Mouse (Mus musculus): Measurements from ENCODE around the gene Fam50a.

Gene Fam50a

DNA sequence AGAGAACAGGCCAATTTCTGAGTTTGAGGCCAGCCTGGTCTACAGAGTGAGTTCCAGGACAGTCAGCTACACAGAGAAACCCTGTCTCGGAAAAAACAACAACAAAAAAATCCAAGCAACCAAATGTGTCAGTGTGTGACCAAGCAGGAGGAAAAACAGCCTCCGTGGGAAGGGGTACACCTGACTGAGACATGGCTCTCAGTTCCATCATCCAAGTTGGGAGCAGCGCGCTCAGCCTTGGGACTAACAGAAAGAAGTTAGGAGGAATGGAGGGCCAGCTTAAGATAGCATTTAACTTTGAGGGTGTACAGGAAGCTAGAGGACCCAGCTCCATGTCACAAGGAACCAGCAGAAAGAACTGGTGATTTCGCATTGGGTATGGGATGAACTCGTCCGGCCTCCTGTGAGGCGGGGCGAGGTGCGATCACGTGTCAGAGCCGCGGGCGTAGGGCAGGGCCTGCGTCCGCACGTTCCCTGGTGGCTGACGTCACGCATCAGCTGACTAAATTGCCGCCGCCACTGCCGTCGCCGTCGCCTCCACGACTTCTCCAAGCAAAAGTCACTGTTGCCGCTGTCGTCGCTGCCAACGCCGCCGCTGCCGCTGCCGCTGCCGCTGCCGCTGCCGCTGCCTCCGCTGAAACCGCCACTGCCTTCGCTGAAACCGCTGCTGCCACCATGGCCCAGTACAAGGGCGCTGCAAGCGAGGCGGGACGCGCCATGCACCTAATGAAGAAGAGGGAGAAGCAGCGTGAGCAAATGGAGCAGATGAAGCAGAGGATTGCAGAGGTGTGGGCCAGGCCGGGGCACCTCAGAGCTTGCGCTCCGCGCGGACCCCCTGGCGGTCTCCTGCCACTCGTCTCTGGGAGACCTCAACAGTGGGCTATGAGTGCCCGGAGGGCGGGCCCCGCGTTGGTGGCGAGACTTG is at the start of gene Fam50a:
TSS of gene Fam50a (plus strand) at position 494 of the 925 bp plus-strand sequence.
- peak; percentile 78 for DNase-seq (ENCODE audit: low spot score)

DNA sequence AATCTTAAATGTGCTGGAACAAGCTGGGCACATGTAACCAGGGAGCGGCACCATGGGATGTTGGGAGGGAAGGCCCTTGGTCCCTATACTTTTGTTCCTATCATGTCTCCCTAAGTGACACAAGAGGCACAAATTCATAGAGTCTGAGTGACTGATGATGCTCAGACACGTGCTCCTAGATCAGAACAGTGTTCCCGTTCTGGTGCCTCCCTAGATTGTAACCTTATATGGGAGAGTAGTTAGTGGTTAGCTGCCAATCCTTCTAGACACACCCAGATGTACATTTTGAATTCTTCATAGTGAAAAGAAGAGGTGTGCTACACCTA is 43.1 kb upstream of the Fam50a start:
- no peak for DNase-seq (ENCODE audit: low spot score)

DNA sequence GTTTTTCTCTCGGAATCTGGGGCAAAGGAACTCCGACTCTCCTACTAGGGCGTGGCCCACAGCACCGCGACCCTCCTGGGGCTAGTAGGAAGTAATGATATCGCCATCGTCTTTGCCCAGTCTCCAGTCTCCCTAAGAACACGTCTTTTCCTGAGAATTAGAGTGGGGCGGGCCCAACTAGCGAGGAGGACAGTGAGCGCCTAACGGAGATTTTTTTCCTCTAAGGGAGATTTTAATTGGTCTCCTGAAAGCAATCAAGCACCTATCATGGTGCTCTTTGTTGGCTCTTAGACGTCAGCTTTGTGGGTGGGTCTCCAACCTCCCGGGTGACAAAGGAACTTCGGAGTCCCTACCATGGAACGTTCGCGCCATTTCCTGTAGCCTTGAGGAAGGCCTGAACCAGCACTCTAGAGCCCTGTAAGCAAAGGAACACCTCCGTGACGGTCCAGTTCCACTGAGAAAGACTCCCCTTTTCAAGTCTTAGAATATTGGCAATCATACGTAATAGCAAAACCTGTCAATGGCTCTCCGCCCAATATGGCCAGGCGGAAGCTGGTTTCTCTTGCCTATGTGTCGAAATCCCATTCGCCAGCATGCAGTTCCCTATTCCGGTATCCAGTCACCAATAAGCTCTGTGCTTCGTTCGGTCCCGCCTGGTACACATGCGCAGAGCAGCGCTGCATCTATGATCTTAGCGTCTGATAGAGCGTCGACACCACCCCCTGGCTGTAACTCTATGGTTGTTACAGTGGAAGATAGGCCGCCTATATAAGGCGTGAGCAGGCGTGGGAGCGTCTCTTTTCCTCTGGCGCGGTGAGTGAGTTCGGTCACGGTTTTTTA is 42.6 kb upstream of the Fam50a start, which contains the start of gene Rpl10:
TSS of gene Rpl10 (plus strand) at position 751 of the 840 bp plus-strand sequence.
- peak; percentile 90 for DNase-seq (ENCODE audit: low spot score)

DNA sequence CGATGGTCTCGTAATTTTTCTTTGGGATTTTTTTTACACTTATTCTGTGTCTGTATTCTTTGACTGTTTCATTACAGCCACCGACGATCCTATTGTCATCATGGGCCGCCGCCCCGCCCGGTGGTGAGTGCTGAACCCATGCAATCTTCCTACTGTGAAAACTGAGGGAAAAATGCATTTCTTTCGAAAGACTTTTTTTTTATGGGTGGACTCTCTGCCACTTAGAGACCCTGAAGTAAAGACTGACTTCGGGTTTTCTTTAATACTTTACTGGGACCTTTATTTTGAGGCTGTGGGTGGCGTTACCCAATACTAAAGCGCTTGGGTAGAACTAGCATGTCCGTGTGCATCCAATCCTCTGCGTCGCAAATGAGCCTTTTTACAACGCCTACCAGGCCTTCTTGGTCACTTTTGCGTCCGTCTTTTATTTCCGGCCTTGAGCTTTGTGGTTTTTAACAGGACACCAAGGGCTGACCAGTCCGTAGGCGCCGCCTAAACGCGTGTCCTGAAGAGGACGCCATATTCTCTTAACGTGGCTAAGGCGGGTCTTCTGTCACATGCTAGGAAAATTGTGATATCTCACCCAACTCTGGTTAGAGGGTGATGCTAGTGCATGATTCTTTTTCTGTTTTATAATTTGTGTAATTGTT is 41.8 kb upstream of the Fam50a start:
- DNase-seq (ENCODE audit: low spot score) = no peak

DNA sequence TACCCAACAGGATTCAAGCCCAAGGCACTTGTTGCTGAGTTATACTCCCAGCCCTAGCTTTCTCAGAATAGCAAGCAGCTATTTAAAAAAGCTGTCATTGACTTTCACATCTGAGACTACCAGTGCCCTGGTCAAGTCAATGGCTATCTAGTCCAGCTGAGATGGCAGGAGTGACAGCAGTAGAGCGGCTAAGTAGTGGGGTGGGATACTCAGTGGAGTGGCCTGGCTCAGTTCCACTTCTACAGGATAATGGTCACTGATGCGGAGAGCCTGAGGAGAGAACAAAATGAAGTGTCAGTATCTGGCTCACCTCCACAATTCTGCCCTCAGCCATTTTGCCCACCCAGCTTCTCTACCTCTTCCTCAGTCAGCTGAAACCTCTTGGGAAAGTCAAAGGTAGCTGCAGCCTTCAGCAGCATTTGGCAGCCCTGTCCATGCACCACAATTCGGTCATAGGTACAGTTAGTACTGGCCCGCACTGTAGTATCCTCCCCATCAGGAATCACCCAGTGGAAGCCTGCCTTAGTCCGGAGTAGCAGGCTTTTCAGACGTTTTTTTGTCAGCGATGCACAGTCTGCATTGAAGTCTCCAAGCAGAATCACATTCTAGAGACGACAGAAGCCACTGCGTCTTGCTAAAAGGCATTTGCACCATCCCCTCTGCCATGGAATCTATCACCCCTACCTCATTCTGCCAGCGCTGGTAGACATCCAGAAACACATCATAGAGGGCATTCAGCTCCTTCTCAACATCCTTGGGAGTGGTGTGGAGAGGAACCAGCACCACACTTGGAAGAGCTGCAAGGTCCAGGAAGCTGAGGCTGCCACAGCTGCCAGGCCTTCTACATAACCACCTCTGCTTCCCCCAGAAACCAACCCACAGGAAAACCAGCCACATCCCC is 39.2 kb upstream of the Fam50a start:
- no peak for DNase-seq (ENCODE audit: low spot score)

DNA sequence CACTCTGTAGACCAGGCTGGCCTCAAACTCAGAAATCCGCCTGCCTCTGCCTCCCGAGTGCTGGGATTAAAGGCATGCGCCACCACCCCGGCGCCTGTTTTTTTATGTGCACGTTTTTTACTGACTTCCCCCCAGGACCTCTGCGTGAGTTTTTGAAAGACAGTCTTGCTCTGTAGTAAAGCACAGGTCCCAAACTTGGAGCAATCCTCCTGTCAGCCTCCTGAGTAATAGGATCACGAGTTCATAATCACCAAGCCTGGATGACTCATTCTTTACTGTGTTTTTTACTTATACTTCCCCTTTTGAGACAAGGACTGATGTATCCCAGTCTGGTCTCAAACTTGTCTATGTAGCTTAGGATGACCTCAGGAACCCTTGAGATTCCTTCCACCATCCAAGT is 34.9 kb upstream of the Fam50a start:
- no peak for DNase-seq (ENCODE audit: low spot score)

DNA sequence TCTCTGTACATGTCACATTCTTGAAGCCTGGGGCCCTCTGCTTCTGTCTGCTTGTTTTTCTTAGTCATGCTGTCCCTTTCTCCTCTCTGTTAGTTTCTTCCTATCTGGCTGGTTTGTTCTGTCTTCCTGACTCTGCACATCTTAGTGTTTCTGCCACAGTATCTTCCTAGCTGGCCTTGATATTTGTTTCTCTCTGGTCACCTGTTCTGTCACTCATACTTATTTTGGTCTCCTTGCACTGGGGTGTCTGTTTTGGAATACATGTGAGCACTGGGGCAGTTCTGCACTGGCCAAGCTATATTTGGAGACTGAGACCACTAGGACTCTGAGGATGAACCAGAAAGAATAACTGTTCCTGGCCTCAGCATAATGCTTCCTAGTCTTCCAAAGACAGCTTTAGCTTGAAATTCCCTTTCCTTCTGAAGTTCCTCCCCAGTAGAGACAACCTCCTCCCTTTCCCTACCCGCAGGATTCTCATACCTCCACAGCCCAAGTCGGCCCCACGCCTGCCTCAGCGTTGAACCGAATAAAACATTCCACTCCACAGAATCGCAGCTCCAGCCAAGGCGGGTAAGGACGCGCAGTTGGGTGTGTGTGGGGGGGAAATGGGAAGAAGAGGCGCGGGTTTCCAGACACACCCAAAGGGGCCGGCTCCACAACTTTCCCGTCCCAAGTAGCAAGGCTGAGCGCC is 31.6 kb upstream of the Fam50a start:
- no peak for DNase-seq (ENCODE audit: low spot score)

DNA sequence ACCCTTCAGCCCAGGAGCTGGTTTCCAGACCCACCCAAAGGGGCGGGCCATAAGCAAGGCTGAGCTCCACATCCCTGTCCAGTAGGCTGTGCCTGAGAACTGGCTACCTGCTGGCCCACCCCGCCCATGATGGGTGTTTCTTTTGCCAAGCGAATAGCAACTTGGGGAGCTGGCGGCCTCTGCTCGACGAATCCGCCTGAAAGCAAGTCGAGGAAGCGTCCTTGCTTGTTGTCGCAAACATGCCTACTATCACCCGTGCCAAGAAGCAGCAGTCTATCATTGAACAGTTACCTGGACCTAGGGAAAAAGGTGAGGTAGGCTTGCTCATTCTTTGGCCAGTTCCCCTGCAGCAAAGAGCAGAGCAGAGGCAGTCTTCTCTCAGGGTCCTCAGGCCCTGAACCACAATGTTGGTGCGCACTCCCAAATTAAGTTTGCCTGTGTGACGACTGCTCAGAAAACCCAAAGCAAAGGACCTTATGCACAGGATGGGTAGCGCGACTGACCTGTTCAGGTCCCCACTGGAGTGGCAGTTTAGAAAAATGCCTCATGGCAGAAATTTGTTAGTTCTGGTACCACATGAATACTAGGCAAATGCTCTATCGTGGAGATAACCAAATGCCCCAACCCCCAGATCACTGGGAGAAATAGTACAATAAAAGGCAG is 31.0 kb upstream of the Fam50a start, which contains the start of the genes Taz and Dnase1l1:
TSS of gene Taz (plus strand) at position 181 of the 663 bp plus-strand sequence.
TSS of gene Dnase1l1 (minus strand) at position 606 of the 663 bp plus-strand sequence.
- DNase-seq (ENCODE audit: low spot score) = peak; percentile 80

DNA sequence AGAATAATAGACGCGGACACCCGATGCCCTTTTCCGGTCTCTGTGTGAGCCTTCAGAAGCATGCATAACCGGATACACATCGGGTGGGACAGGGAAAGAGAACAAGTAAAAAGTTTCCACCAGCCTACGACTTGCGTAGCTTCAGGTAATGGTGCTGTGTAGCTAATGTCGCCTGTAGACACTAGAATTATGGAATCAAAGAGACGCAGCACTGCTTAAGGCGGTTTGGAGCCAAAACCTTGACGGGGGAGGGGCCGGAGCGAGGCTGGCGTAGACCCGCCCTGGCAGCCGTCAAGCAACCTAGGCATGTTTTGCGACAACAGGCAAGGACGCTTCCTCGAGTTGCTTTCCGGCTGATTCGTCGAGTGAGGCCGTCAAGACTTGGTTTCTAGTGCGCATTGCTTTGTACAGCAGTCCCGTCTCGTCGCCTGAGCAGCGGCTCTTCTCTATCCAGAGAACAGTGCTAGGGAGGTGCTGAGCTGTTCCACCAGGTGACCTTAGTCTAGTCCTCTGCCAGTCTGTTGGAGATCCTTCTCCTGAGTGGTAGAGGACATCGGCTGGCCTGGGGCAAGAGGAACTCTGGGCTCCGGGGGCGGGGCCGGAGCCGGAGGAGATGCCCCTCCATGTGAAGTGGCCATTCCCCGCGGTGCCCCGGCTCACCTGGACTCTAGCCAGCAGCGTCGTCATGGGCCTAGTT is 30.3 kb upstream of the Fam50a start:
- peak; percentile 77 for DNase-seq (ENCODE audit: low spot score)

DNA sequence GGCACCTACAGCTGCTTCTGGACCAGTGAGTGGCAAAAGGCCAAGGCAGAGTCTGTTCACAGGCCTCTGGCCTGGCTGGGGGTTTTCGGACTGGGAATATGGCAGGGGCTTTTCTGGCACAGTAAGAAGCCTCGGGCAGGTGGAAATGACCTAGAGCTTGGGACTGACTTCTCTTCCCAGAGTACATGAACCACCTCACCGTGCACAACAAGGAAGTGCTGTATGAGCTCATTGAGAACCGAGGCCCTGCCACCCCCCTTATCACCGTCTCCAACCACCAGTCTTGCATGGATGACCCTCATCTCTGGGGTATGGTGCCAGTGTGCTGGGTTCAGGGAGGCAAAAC is 29.8 kb upstream of the Fam50a start:
- no peak for DNase-seq (ENCODE audit: low spot score)

DNA sequence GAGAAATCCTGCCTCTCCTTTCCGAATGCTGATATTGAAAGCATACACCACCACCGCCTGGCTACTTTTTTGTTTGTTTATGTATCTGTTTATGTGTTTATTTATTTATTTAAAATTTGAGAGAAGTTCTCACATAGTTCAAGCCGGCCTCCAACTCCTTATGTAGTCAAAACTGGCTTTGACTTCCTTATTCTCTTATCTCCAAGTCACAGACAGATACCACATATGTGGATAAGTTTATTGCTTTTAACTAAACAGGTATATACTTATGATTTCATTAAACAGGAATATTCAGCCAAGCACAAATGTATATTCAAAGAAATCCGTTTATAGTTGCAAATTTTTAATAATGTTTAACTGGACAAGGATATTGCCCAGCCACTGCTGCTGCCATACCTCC is 19.4 kb upstream of the Fam50a start:
- DNase-seq (ENCODE audit: low spot score) = no peak

DNA sequence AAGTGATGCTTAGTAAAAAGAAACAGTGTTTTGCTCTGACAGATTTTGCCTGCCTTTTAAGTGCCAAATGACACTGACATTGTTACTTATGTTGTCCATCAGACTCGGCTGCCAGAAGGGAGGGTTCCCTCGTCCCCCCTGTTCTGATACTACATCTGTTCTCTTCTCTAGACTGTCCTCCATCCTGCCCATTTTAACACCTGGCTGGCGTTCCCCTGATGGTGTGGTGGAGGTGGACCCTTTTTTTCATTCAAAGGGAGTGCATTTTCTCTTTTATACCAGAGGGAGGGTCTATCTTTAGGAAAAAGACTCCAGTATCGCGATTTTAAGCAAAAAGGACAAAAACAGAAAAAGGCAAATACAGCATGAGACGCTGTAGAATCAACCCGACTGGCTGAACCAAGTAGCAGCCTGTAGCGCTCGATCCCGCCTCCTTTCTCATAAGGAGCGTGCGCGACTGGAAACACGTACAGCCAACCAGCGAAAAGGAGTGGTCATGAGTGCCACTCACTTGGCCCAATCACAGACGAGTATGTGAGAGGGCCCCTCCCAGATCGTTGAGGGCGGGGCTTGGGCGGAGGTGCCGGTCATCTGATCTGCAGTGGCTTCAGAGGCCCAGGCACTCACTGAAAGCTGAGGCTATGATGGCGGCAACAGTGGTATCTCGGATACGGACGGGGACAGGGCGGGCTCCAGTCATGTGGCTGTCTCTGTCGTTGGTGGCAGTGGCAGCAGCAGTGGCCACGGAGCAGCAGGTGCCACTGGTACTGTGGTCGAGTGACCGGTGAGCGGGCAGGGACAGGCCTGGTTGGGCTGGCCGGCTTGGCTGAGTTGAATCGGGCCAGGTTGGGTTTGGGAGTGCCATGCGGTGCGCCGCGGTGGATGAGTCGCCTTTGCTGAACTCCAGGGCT is 16.0 kb upstream of the Fam50a start, which contains the start of gene Atp6ap1:
TSS of gene Atp6ap1 (plus strand) at position 560 of the 911 bp plus-strand sequence.
- peak; percentile 90 for DNase-seq (ENCODE audit: low spot score)

DNA sequence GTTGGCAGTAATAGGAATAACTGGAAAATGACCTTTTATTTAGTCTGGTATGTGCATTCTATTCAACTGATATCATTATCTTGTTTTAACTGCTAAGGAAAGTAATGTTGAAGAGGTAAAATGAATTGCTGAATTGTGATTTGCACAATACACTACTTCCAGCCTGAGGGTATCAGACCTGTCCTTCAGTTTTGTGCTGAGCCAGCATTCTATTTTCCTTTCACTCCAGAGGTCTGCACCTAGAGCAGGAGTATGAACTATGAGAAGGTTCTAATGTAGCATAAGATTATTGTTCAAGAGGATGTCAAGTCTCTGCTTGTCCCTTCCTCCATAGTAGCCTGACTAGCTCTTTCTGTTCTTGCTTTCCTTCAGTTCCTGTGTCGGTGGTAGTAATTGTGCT is 14.5 kb upstream of the Fam50a start:
- DNase-seq (ENCODE audit: low spot score) = no peak

DNA sequence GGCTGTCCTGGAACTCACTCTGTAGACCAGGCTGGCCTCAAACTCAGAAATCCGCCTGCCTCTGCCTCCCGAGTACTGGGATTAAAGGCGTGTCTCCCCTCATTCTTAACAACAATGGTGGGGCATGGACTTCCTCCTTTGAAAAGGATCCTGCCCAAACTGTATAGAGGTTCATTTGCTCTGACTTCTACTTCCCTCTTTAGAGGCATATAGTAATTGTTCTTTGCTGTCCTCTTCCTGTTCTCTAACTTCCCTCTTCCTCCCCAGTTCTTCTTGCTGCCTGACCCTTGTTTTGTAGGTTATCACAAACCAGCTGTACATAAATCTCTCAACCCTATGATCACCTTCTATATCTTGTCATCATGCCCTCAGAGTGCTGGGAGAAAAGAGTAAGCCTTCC is 13.1 kb upstream of the Fam50a start:
- no peak for DNase-seq (ENCODE audit: low spot score)

DNA sequence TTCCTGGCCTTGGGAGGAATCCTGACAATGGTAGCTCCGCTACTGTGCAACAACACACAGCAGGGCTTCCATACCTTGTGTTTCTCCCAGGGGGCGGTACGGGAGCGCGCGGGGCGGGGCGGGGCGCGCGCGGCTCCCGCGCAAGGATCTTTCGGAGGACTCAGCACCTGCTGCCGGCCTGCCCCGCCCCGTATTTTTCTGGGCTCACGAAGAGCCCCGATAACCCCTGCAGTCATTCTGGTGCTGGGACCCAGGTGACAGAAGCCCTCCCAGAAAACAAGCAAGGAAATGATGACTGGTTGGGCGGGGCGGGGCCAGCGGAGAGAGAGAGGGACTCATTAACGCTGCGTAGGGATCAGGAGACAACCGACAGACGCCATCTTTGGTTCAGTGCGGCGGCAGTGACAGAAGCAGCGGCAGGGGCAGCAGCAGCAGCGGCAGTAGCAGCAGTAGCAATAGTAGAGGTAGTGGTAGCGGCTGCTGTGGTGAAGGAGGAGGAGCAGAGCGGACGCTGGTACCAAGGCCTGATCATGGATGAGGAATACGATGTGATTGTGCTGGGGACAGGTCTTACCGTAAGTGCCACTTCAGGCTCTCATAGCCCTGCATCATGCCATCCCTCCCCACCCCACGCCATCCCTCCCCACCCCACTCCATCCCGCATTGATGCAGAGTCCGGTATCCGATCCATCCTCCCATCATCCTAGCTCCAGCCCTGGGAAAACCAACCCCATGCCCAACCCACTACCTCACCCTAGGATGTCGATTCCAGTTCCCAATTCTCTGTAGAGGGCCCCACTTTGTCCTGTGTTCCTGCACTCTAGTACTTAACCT is 7.7 kb upstream of the Fam50a start, which contains the start of gene Gdi1:
TSS of gene Gdi1 (plus strand) at position 132 of the 834 bp plus-strand sequence.
- DNase-seq (ENCODE audit: low spot score) = peak; percentile 71

DNA sequence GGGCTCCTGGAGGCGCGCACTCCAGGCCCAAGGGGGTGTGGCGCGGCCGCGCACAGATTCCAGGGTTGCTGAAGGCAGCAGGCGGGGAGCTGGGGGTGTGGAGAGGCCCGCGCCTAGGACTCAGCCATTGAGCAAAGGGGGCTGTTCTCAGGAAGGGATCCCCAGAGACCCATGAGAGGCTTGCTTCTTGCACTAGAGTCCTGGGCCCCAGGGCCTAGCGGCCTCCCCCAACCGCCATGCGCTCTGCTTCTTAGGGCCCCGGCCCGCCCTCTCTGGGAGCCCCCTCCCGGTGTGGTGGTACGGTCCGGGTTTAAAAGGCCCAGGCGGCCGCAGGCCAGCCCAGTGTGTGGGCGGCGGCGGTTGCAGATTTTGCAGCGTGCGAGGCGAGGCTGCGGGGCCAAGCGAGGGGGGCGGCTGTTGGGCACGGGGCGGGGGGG is 15.9 kb downstream of the Fam50a start, which contains the start of gene Plxna3:
TSS of gene Plxna3 (plus strand) at position 342 of the 437 bp plus-strand sequence.
- peak; percentile 55 for DNase-seq (ENCODE audit: low spot score)

DNA sequence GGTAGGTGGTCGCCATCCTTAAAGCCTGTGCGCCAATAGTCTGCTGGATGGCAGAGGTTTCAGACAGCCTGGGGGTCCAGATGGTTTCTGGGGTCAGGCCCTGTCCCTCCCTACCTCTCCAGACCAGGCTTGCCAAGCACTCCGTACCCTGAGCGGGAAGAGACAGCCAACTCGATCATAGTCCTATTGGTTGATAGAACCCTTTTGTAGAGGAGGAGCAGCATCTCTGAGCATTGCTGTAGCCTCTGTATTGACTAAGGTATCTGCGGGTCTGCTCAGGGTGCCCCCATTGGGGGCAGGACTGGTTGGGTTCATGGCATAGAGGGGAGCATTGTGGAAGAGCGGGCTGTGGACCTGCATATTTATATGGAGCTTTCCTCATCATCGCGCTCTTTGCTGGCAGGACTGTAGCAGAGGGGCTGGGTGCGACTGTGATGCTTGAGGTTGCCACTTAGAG is 16.4 kb downstream of the Fam50a start:
- no peak for DNase-seq (ENCODE audit: low spot score)
